Mouse (Mus musculus): Measurements from ENCODE around the gene Lrrk1.

GRCm38 (mm10) chr7:66342323-66342722 is 45.8 kb downstream of the Lrrk1 start:
- TF ChIP-seq CTCF (IDR thresholded peaks at IDR 0.05; ENCODE audit: low read depth, low read length) (peak; percentile 64), GATA1 (IDR thresholded peaks at IDR 0.05; ENCODE audit: borderline replicate concordance, low read length) (no peak), TAL1 (conservative IDR thresholded peaks at IDR 0.05; ENCODE audit: low read depth, low read length) (no peak), POLR2AphosphoS5 (IDR thresholded peaks at IDR 0.05; ENCODE audit: insufficient replicate concordance, low read depth, low read length) (no peak)

Measured in G1E (cell line).